Mouse (Mus musculus) CH12.LX (cell line): ENCODE data around the gene Cacna1a. TPM values are rescaled to one million over a fixed set of nuclear protein-coding genes. Genes with fewer than 3 reads are reported as not detected.

Experiments used
- DNase-seq: peaks from one replicate; pipeline ENCODE4 v3.0.0-alpha.2; 2013; ENCODE audit errors: extremely low read depth
- H3K27ac ChIP-seq: 2 replicates; pipeline ENCODE4 v1.5.1; 2012; ENCODE audit warnings: low read depth, mild to moderate bottlenecking, control low read depth, moderate library complexity; ENCODE audit not compliant: insufficient read depth
- H3K27me3 ChIP-seq: replicated peaks from 2 replicates; pipeline ENCODE3; 2012; ENCODE audit warnings: inconsistent platforms
- H3K36me3 ChIP-seq, 2 experiments: replicated peaks in 1 of 2; 2 replicates each; pipeline versions ENCODE3 to v1.6.1; 2012; ENCODE audit warnings: inconsistent platforms in 1 of 2, low read length in 1 of 2, mild to moderate bottlenecking in 1 of 2, mixed read lengths in 1 of 2, moderate library complexity in 1 of 2; ENCODE audit not compliant: control insufficient read depth in 1 of 2, insufficient read depth in 1 of 2
- H3K4me1 ChIP-seq, 2 experiments: 2 replicates each; pipeline ENCODE4 v1.6.1; 2012; ENCODE audit warnings: inconsistent platforms in 1 of 2, moderate library complexity in 1 of 2; ENCODE audit not compliant: insufficient read depth in 2 of 2, control insufficient read depth in 1 of 2
- H3K4me2 ChIP-seq: 2 replicates; pipeline ENCODE4 v1.6.1; 2012; ENCODE audit warnings: low read depth, mild to moderate bottlenecking, control low read depth; ENCODE audit not compliant: poor library complexity, insufficient read depth, severe bottlenecking
- H3K4me3 ChIP-seq, 3 experiments: fragments of 150-350 bp in 1 of 3; sonication (generic) in 1 of 3; replicated peaks in 1 of 3; 2 replicates each; pipeline versions ENCODE3 to v1.5.1; 2011 to 2012; ENCODE audit warnings: low read depth in 2 of 3, low read length in 2 of 3, mild to moderate bottlenecking in 2 of 3, moderate library complexity in 2 of 3, control low read depth in 1 of 3, improper control_type of control experiment in 1 of 3, inconsistent platforms in 1 of 3, mixed read lengths in 1 of 3; ENCODE audit not compliant: poor library complexity in 1 of 3
- H3K79me2 ChIP-seq: replicated peaks from 2 replicates; pipeline ENCODE4 v1.6.1; 2012; ENCODE audit warnings: mild to moderate bottlenecking, moderate library complexity; ENCODE audit not compliant: control insufficient read depth, poor library complexity, insufficient read depth, severe bottlenecking; ENCODE audit errors: extremely low read depth
- H3K9ac ChIP-seq: 2 replicates; pipeline ENCODE4 v1.6.1; 2012; ENCODE audit warnings: low read depth, mild to moderate bottlenecking, control low read depth, moderate library complexity; ENCODE audit not compliant: insufficient read depth
- H3K9me3 ChIP-seq: replicated peaks from 2 replicates; pipeline ENCODE3; 2012; ENCODE audit warnings: low read length, inconsistent platforms, mixed read lengths
- BHLHE40 ChIP-seq: IDR thresholded peaks from 2 replicates; pipeline ENCODE4 v1.6.1; 2011; ENCODE audit warnings: mild to moderate bottlenecking, low read depth, low read length, improper control_type of control experiment
- CHD1 ChIP-seq: IDR thresholded peaks from 2 replicates; pipeline ENCODE4 v1.6.1; 2012; ENCODE audit warnings: low read depth, low read length, improper control_type of control experiment, inconsistent platforms
- E2F4 ChIP-seq: IDR thresholded peaks from 2 replicates; pipeline ENCODE4 v1.6.1; 2011; ENCODE audit warnings: low read depth, low read length, improper control_type of control experiment; ENCODE audit not compliant: insufficient replicate concordance
- ELF1 ChIP-seq: IDR thresholded peaks from 2 replicates; pipeline ENCODE4 v1.6.1; 2014; ENCODE audit warnings: low read depth, mild to moderate bottlenecking, inconsistent platforms, low read length, improper control_type of control experiment
- EP300 ChIP-seq: IDR thresholded peaks from 2 replicates; pipeline ENCODE4 v1.6.1; 2011; ENCODE audit warnings: low read length, improper control_type of control experiment
- ETS1 ChIP-seq: conservative IDR thresholded peaks from 2 replicates; pipeline ENCODE4 v1.6.1; 2012; ENCODE audit warnings: low read depth, mild to moderate bottlenecking, inconsistent platforms, low read length, improper control_type of control experiment, moderate library complexity
- GABPA ChIP-seq: IDR thresholded peaks from 2 replicates; pipeline ENCODE4 v1.6.1; 2012; ENCODE audit warnings: low read depth, low read length, improper control_type of control experiment, inconsistent platforms; ENCODE audit not compliant: insufficient replicate concordance
- HCFC1 ChIP-seq: IDR thresholded peaks from 2 replicates; pipeline ENCODE4 v1.6.1; 2012; ENCODE audit warnings: low read depth, mild to moderate bottlenecking, inconsistent platforms, low read length, improper control_type of control experiment
- IRF4 ChIP-seq: IDR thresholded peaks from 2 replicates; pipeline ENCODE4 v1.6.1; 2014; ENCODE audit warnings: low read depth, mild to moderate bottlenecking, inconsistent platforms, low read length, improper control_type of control experiment
- JUND ChIP-seq: conservative IDR thresholded peaks from 2 replicates; pipeline ENCODE4 v1.6.1; 2011; ENCODE audit warnings: low read depth, low read length, improper control_type of control experiment
- KAT2A ChIP-seq: IDR thresholded peaks from 2 replicates; pipeline ENCODE4 v1.6.1; 2012; ENCODE audit warnings: low read length, improper control_type of control experiment, inconsistent platforms; ENCODE audit not compliant: insufficient replicate concordance
- MAX ChIP-seq: IDR thresholded peaks from 2 replicates; pipeline ENCODE4 v1.6.1; 2011; ENCODE audit warnings: low read length, improper control_type of control experiment
- MEF2A ChIP-seq: IDR thresholded peaks from 2 replicates; pipeline ENCODE4 v1.6.1; 2014; ENCODE audit warnings: low read depth, mild to moderate bottlenecking, inconsistent platforms, low read length, improper control_type of control experiment, borderline replicate concordance
- MYC ChIP-seq: IDR thresholded peaks from 2 replicates; pipeline ENCODE4 v1.6.1; 2011; ENCODE audit warnings: low read depth, mild to moderate bottlenecking, improper control_type of control experiment, low read length
- NELFE ChIP-seq: IDR thresholded peaks from 2 replicates; pipeline ENCODE4 v1.6.1; 2011; ENCODE audit warnings: low read depth, low read length, improper control_type of control experiment
- POLR2A ChIP-seq: IDR thresholded peaks from 2 replicates; pipeline ENCODE4 v1.6.1; 2011; ENCODE audit warnings: low read depth, mild to moderate bottlenecking, improper control_type of control experiment, low read length
- POLR2AphosphoS2 ChIP-seq: IDR thresholded peaks from 2 replicates; pipeline ENCODE4 v1.6.1; 2011; ENCODE audit warnings: low read depth, low read length, improper control_type of control experiment
- RAD21 ChIP-seq: IDR thresholded peaks from 2 replicates; pipeline ENCODE4 v1.6.1; 2011; ENCODE audit warnings: low read depth, mild to moderate bottlenecking, low read length, improper control_type of control experiment, moderate library complexity
- RCOR1 ChIP-seq: conservative IDR thresholded peaks from 2 replicates; pipeline ENCODE4 v1.6.1; 2012; ENCODE audit warnings: low read depth, mild to moderate bottlenecking, inconsistent platforms, low read length, improper control_type of control experiment
- SMC3 ChIP-seq: IDR thresholded peaks from 2 replicates; pipeline ENCODE4 v1.6.1; 2011; ENCODE audit warnings: low read depth, low read length, improper control_type of control experiment
- TCF12 ChIP-seq: IDR thresholded peaks from 2 replicates; pipeline ENCODE4 v1.6.1; 2014; ENCODE audit warnings: low read depth, mild to moderate bottlenecking, inconsistent platforms, low read length, improper control_type of control experiment
- ZKSCAN1 ChIP-seq: IDR thresholded peaks from 2 replicates; pipeline ENCODE4 v1.6.1; 2012; ENCODE audit warnings: low read depth, inconsistent platforms, low read length, improper control_type of control experiment, borderline replicate concordance
- ZNF384 ChIP-seq: IDR thresholded peaks from 2 replicates; pipeline ENCODE4 v1.6.1; 2012; ENCODE audit warnings: low read depth, low read length, improper control_type of control experiment, inconsistent platforms
- dilution Hi-C: fragments of 300-500 bp; cut with MboI; formaldehyde crosslinking; loops from 2 replicates; pipeline ENCODE4 v1.14.3; 2020; ENCODE audit warnings: low sequenced_read_pairs; ENCODE audit not compliant: extremely low pct_unique_long_range_greater_than_20kb, extremely low pct_ligation_motif_present
- in situ Hi-C: fragments of 300-500 bp; cut with MboI; formaldehyde crosslinking; loops from 3 replicates; pipeline ENCODE4 v1.14.3; 2019; ENCODE audit warnings: low sequenced_read_pairs, low pct_ligation_motif_present, low pct_unique_long_range_greater_than_20kb, mixed read lengths
- polyA plus RNA-seq: library from polyadenylated mRNA; unstranded; fragments of >175 nt; gene quantifications from 2 replicates; pipeline ENCODE4 v1.2.1, GENCODE M21; 2012; ENCODE audit warnings: low read depth; ENCODE audit not compliant: insufficient read length
- total RNA-seq, 2 experiments: library from RNA; depleted of rRNA; stranded (reverse); fragments of 300-350 nt in 1 of 2; fragments of >200 nt in 1 of 2; gene quantifications; 2 replicates each; pipeline ENCODE4 v1.2.3; 2012 to 2014

Cacna1a gene
- total and polyA plus RNA-seq, 3 experiments: 2.6 to 9.4 (median 6.9) TPM

GRCm38 (mm10) chr8:84429492-84429891 is 41.3 kb downstream of the Cacna1a start:
- no peaks in the 10 kb centered on the region for H3K79me2 ChIP-seq
- H3K27ac ChIP-seq: no peak overlapping the region

GRCm38 (mm10) chr8:84435370-84435769 is 47.1 kb downstream of the Cacna1a start:
- TF ChIP-seq EP300 (no peak), HCFC1 (no peak), CHD1 (no peak), JUND (no peak), TCF12 (no peak), KAT2A (no peak), SMC3 (no peak), ETS1 (no peak), POLR2A (no peak), RCOR1 (no peak), NELFE (no peak)
- TF ChIP-seq, all 38 proteins: peak for 0
- H3K4me1 ChIP-seq: no peaks in the 10 kb centered on the region
- H3K4me3 ChIP-seq: no peak overlapping the region
- no peak for DNase-seq
- no peak overlapping the region for H3K27ac ChIP-seq
- in situ Hi-C loops: no loop called here
- no peaks in the 10 kb centered on the region for H3K79me2 ChIP-seq
- dilution Hi-C loops: no loop called here
- H3K27me3 ChIP-seq: peaks cover 85% of the 10 kb centered on the region
- H3K9me3 ChIP-seq: no peaks in the 10 kb centered on the region
- H3K9ac ChIP-seq: no peak overlapping the region
- H3K4me2 ChIP-seq: no peak overlapping the region
- no peaks in the 10 kb centered on the region for H3K36me3 ChIP-seq

More at GRCm38 (mm10) chr8:84429492-84429891, 41.3 kb downstream of the Cacna1a start:
- no peak overlapping the region for H3K4me3 ChIP-seq
- no peak overlapping the region for H3K4me2 ChIP-seq
- no peak overlapping the region for H3K9ac ChIP-seq
- in situ Hi-C loops: no loop called here
- TF ChIP-seq POLR2AphosphoS2 (no peak), HCFC1 (no peak), ZKSCAN1 (no peak), MYC (no peak), IRF4 (no peak), SMC3 (no peak)
- dilution Hi-C loops: no loop called here
- no peaks in the 10 kb centered on the region for H3K36me3 ChIP-seq
- no peak for DNase-seq
- H3K4me1 ChIP-seq: no peaks in the 10 kb centered on the region
- peaks cover 86% of the 10 kb centered on the region for H3K27me3 ChIP-seq
- H3K9me3 ChIP-seq: no peaks in the 10 kb centered on the region

GRCm38 (mm10) chr8:84439813-84440212 is 51.6 kb downstream of the Cacna1a start:
- H3K4me2 ChIP-seq: no peak overlapping the region
- no peaks in the 10 kb centered on the region for H3K36me3 ChIP-seq
- H3K79me2 ChIP-seq: no peaks in the 10 kb centered on the region
- no peak overlapping the region for H3K27ac ChIP-seq
- dilution Hi-C loops (no loop called here), in situ Hi-C loops (no loop called here)
- H3K9ac ChIP-seq: no peak overlapping the region
- TF ChIP-seq ZNF384: no peak
- TF ChIP-seq TCF12: no peak
- no peak for TF ChIP-seq ELF1
- no peak for TF ChIP-seq MAX
- TF ChIP-seq RAD21: no peak
- no peak for TF ChIP-seq GABPA
- no peak for TF ChIP-seq POLR2AphosphoS2
- TF ChIP-seq BHLHE40: no peak
- no peak for TF ChIP-seq KAT2A
- no peak for TF ChIP-seq HCFC1
- no peak for TF ChIP-seq MEF2A
- no peak for TF ChIP-seq E2F4
- DNase-seq: no peak
- H3K27me3 ChIP-seq: peaks cover 84% of the 10 kb centered on the region
- H3K9me3 ChIP-seq: no peaks in the 10 kb centered on the region
- H3K4me3 ChIP-seq: no peak overlapping the region
- H3K4me1 ChIP-seq: 0 out of 4 replicates have a peak, but pooled peaks cover 0 to 3% of the 10 kb centered on the region in 2 experiments
